Mouse (Mus musculus) intestine, embryonic 16.5 days (tissue): ENCODE data around the gene Tctex1d4. TPM values are rescaled to one million over a fixed set of nuclear protein-coding genes. Genes with fewer than 3 reads are reported as not detected.

Experiments
- ATAC-seq: fragments of 200-750 bp; cut with Nextera tagmentation; 2 replicates; pipeline ENCODE4 v1.8.0; 2017; ENCODE audit warnings: moderate TSS enrichment, moderate library complexity
- H3K27ac ChIP-seq: fragments of 300-500 bp; sonication (generic); 2 replicates; pipeline ENCODE4 v1.5.1; 2014; ENCODE audit warnings: mild to moderate bottlenecking, low read length
- H3K27me3 ChIP-seq: fragments of 300-500 bp; sonication (generic); replicated peaks from 2 replicates; pipeline ENCODE4 v1.6.1; 2014; ENCODE audit warnings: low read length, control low read depth, mixed read lengths; ENCODE audit not compliant: control insufficient read depth, insufficient read depth
- H3K36me3 ChIP-seq: fragments of 300-500 bp; sonication (generic); 2 replicates; pipeline ENCODE4 v1.6.1; 2014; ENCODE audit warnings: low read length, control low read depth; ENCODE audit not compliant: control insufficient read depth, insufficient read depth
- H3K4me1 ChIP-seq: fragments of 300-500 bp; sonication (generic); 2 replicates; pipeline ENCODE4 v1.6.1; 2014; ENCODE audit warnings: low read length, control low read depth, mixed read lengths; ENCODE audit not compliant: control insufficient read depth, insufficient read depth
- H3K4me2 ChIP-seq: fragments of 300-500 bp; sonication (generic); 2 replicates; pipeline ENCODE4 v1.6.1; 2014; ENCODE audit warnings: low read depth, low read length, control low read depth
- H3K4me3 ChIP-seq: fragments of 300-500 bp; sonication (generic); 2 replicates; pipeline ENCODE4 v1.5.1; 2014; ENCODE audit warnings: mild to moderate bottlenecking, low read length
- H3K9ac ChIP-seq: fragments of 300-500 bp; sonication (generic); 2 replicates; pipeline ENCODE4 v1.6.1; 2014; ENCODE audit warnings: low read depth, low read length
- H3K9me3 ChIP-seq: fragments of 300-500 bp; sonication (generic); 2 replicates; pipeline ENCODE4 v1.6.1; 2016; ENCODE audit warnings: low read length, control low read depth; ENCODE audit not compliant: control insufficient read depth
- WGBS: fragments of 180-500 bp; shearing (Covaris S2); extraction: QIAGEN DNeasy Blood & Tissue Kit; methylation state at CpG from one replicate; pipeline ENCODE4 v1.1.7; 2014; 5-methylcytosine and 5-hydroxymethylcytosine counted together
- polyA plus RNA-seq: library from polyadenylated mRNA; unstranded; fragments of >200 nt; fragmentation: Nextera tagmentation; extraction: Ambion mirVana; gene quantifications from 2 replicates; pipeline ENCODE4 v1.2.1, GENCODE M21; 2015

Tctex1d4 gene
- polyA plus RNA-seq = not detected in 2 replicates

DNA sequence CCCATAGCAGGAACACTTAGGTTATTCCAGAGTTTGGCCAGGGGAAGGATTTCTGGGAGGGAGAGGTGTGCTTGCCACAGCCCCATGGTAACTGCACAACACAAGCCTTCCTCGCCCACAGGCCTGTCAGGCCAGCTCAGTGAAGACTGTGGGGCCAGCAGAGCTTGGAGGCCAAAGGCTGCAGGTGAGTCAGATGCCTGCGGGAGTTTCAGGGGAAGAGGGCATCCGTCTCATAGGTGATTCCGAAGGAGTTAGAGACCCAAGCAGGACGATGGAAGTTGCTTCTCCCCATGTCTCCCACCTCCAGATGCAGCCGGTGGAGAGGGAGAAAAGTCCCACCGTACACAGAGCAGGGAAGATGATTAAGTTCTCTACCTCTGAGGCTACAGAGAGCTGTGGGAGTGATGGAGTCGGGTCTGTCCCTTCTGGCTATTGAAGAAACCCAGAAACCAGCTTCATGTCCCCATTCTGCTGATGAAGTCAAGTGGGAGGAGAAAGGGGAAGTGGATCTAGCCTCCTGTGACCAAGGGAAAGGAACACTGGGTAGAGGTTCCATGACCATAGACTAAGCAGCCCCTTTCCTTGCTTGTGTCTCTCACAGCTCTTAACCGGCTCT, at the start of gene Tctex1d4:
Gene Tctex1d4 (plus strand): TSS at position 120 of the 616 bp plus-strand sequence.
- ATAC-seq = peak; percentile 24; the same call in 1 of the 2 replicates
- WGBS = 72% methylated on average over 9 of the region's 9 CpGs

DNA sequence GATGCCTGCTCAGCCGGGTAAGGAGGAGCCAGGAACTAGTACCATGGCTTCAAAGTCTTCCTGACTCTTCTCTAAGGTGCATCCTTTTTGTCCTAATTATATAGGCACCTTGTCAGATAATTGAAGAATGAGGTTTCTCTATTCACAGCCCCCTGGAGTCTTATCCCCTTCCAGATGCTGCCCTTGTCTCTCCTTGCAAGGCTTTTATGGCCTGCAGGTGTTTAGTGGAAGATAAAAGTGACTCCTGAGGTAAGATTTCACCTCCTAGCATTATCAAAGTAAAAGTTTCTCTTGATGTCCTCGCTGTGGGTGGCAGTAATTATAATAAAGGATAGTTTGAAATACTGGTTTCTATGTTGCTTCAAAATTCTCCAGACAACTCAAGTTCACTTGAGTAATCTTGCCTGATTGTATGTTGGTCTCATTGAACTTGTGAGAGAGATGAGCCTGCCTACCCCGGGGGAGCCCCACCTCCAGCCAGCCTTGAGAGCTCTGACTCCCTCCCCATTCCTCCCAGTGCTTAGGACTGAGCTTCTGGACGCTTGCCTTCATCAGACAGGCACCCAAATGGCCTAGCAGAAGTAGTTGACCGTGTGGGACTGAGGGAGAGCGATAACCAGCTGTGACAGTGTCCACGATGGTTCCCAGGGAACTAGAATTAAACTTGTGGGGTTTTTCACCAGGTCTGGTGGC, 38.5 kb upstream of the Tctex1d4 start:
- H3K36me3 ChIP-seq = no peaks in the 10 kb centered on the region
- no peaks in the 10 kb centered on the region for H3K27me3 ChIP-seq
- no peak overlapping the region for H3K4me3 ChIP-seq
- no peak overlapping the region for H3K9ac ChIP-seq
- no peak for ATAC-seq
- H3K4me2 ChIP-seq = no peak overlapping the region
- WGBS = 69% methylated on average over 7 of the region's 7 CpGs
- H3K9me3 ChIP-seq = no peaks in the 10 kb centered on the region
- no peak overlapping the region for H3K27ac ChIP-seq
- peaks cover 4% of the 10 kb centered on the region; the same call in 1 of the 2 replicates for H3K4me1 ChIP-seq

More for the DNA sequence above, at the start of gene Tctex1d4:
- Histone ChIP-seq H3K36me3 (peaks cover 11% of the 10 kb centered on the region), H3K4me1 (peaks cover 25% of the 10 kb centered on the region), H3K4me2 (peak within 1 kb of the TSS; percentile 32; the same call in 1 of the 2 replicates), H3K27me3 (no peaks in the 10 kb centered on the region), H3K4me3 (no peak within 1 kb of the TSS), H3K27ac (peak within 1 kb of the TSS; percentile 91), H3K9ac (peak within 1 kb of the TSS; percentile 12), H3K9me3 (no peaks in the 10 kb centered on the region)

DNA sequence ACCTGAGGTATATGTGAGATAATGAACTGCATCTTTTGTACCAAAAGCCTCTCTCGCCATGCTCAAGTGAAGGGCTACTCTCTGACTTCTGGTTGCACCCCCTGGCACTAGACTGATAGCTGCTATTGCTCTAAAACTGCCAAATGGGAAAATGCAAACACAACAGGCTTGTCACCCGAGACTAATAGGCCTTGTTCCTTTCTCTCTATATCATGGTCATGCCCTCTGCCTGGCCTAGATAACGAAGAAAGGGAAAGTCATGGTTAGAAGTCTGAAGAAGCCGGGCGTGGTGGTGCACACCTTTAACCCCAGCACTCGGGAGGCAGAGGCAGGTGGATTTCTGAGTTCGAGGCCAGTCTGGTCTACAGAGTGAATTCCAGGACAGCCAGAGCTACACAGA, 36.0 kb upstream of the Tctex1d4 start:
- Histone ChIP-seq H3K27ac (no peak overlapping the region), H3K4me1 (peaks cover 8% of the 10 kb centered on the region), H3K4me3 (no peak overlapping the region), H3K27me3 (no peaks in the 10 kb centered on the region), H3K36me3 (no peaks in the 10 kb centered on the region), H3K9me3 (no peaks in the 10 kb centered on the region), H3K4me2 (no peak overlapping the region), H3K9ac (no peak overlapping the region; the same call in 1 of the 2 replicates)
- WGBS = 68% methylated on average over 7 of the region's 7 CpGs
- ATAC-seq = no peak

DNA sequence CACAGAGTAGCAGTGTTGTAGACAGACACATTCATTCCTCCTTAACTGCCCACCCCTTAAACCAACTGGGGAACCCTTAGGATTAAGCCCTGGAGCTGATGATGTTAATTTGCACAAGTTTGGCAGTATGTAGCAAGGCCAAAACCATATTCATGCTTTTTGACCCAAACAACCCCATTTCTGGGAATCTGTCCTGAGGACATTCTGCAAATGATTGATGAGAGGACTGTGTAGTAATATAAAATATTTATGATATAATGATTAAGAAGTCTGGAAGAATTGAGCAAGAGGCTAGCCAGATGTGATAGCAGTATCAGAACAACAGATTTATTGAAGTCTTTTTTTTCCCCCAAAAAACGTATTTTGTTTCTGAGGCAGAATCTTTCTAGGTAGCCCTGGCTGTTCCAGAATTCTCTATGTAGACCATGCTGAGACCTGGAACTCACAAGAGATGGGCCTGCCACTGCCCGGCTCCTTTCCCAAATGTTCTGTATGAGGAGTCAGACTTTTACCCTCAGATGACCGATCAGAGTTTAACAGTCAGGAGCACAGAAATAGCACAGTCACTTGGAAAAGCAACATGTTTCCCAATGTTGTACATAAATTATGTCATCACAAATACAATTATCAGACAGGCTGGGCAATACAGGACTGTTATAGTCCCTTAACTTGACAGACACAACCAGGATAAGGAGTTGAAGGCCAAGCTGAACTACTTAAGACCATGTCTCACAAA, 31.8 kb upstream of the Tctex1d4 start:
- no peak overlapping the region for H3K4me2 ChIP-seq
- no peak overlapping the region for H3K9ac ChIP-seq
- H3K4me1 ChIP-seq = peaks cover 18% of the 10 kb centered on the region
- WGBS = 70% methylated on average over 3 of the region's 3 CpGs
- no peaks in the 10 kb centered on the region for H3K36me3 ChIP-seq
- H3K9me3 ChIP-seq = no peaks in the 10 kb centered on the region
- ATAC-seq = no peak
- H3K27me3 ChIP-seq = peaks cover 8% of the 10 kb centered on the region; the same call in 1 of the 2 replicates
- no peak overlapping the region for H3K4me3 ChIP-seq
- H3K27ac ChIP-seq = peak overlapping the region; percentile 45; the same call in 1 of the 2 replicates

DNA sequence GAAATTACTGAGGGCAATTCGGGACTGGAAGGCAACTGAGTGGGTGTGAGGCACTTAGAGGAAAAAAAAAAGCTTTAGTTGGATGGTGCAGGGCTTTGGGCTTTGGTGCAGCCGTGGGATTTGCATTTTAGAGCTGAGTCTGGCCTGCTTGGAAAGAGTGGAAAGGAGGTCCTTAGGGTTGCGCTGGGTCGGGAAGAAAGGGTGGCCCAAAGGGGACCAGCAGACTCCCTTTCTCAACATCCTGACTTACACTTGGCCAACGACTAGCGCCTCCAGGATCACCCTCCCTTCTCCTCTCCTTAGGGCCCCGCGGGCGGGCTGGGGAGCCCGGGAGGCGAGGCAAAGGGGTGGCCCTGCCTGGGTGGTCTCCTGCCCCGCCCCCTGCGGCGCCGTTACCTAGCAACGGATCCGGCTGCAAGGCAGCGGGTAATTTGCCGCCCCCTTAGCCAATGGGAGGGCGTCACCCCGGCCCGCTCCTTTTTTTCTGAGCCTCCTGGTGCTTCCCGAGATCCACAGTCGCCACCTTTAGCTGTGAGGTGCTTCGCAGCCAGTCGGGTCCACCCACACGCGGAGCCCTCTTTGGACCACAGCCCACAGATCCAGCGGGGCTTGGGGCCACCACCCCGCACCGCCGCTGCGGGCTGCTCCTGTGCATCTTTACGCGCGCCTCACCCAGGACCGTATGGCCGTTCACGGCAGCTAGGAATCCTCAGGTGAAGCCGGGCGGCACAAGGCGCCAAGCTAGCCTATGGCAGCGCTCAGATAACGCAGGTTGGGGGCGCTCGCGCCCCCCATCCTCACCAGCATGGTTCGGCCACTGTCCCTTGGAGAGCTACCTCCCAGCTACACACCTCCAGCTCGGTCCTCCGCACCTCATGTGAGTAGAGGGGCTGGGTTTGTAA, 30.8 kb upstream of the Tctex1d4 start, which contains the start of gene Ptch2:
Gene Ptch2 (plus strand): TSS at position 525 of the 902 bp plus-strand sequence.
- H3K36me3 ChIP-seq = no peaks in the 10 kb centered on the region
- no peaks in the 10 kb centered on the region for H3K9me3 ChIP-seq
- H3K27ac ChIP-seq = peak within 1 kb of the TSS; percentile 70
- H3K27me3 ChIP-seq = peaks cover 8% of the 10 kb centered on the region; the same call in 1 of the 2 replicates
- WGBS = under 1% methylated on average over 48 of the region's 50 CpGs
- H3K4me2 ChIP-seq = peak within 1 kb of the TSS; percentile 93
- H3K4me1 ChIP-seq = peaks cover 18% of the 10 kb centered on the region
- H3K4me3 ChIP-seq = peak within 1 kb of the TSS; percentile 71
- ATAC-seq = peak; percentile 79
- H3K9ac ChIP-seq = peak within 1 kb of the TSS; percentile 67

DNA sequence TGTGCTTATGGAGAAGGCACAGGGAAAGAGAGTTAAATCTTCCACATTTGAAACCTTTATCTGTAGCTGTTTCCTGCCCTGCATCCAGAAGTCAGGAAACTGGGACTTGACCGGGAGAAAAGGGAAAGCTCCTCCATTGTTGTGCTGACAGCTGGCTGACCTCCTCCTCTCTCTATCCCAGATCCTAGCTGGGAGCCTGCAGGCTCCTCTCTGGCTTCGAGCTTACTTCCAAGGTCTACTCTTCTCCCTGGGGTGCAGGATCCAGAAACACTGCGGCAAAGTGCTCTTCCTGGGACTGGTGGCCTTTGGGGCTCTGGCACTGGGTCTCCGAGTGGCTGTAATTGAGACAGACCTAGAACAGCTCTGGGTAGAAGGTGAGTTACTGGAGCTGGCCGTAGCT, 29.9 kb upstream of the Tctex1d4 start:
- Histone ChIP-seq H3K4me3 (peak overlapping the region; percentile 71), H3K27ac (peak overlapping the region; percentile 70), H3K27me3 (peaks cover 8% of the 10 kb centered on the region; the same call in 1 of the 2 replicates), H3K36me3 (no peaks in the 10 kb centered on the region), H3K9ac (peak overlapping the region; percentile 67), H3K9me3 (no peaks in the 10 kb centered on the region), H3K4me2 (peak overlapping the region; percentile 93), H3K4me1 (peaks cover 18% of the 10 kb centered on the region)
- WGBS = 18% methylated on average over 5 of the region's 5 CpGs
- no peak for ATAC-seq

DNA sequence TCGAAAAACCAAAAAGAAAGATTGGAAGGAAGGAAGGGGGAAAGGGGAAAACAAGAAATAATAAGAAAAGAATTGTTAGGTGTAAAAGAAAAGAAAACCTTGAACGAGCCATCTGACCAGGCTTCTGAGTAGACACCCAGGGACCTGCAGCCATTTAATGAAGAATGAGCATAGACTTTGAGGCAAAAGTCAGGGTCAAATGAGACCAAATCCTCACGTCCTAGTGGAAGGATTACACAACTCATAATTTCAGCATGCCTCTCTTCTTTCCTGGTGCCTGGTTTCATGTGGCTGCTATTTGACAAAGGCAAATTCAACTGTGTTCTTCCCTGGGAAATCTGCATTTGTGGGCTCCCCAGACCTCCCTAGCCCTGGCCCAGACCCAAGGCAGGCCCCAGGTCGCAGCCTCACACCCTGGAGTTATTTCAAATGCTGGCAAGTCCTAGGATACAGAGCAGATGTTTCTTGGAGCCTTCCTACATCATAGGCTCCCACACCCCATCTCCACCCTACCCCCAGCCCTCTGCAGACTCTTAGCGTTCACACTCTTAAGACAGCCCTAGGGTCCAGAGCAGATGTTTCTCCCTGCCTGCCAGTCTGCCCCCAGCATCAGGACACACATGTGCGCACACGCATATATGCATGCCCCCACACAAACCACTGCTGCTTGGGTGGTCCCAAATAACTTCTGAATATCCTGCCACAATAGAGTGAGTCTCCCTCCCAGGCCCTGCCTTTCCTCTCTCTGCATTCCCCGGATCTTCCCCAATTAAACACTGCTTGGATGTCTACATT, 28.4 kb upstream of the Tctex1d4 start:
- Histone ChIP-seq H3K4me1 (peaks cover 18% of the 10 kb centered on the region), H3K4me2 (peak overlapping the region; percentile 35), H3K27ac (peak overlapping the region; percentile 46), H3K9me3 (no peaks in the 10 kb centered on the region), H3K9ac (no peak overlapping the region), H3K36me3 (no peaks in the 10 kb centered on the region), H3K4me3 (no peak overlapping the region), H3K27me3 (peaks cover 8% of the 10 kb centered on the region; the same call in 1 of the 2 replicates)
- WGBS = 50% methylated on average over 8 of the region's 8 CpGs
- peak; percentile 30 for ATAC-seq

DNA sequence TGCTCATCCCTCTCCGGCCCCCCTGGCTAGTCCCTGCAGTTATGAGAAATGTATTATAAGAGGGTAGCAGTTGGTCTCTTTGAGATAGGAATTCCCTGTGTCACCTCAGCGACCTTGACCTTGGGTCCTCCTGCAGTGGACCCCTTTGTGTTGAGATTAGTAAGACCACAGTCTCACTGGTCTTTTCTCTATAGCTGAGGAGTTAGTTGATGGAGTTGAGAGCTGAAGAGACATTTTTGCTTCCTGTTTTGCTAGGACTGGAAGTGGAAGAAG, 27.9 kb upstream of the Tctex1d4 start:
- no peak for ATAC-seq
- H3K4me2 ChIP-seq = 0 out of 2 replicates have a peak overlapping the region, but pooled peaks have one; percentile 20
- peak overlapping the region; percentile 46 for H3K27ac ChIP-seq
- peaks cover 18% of the 10 kb centered on the region for H3K4me1 ChIP-seq
- 58% methylated on average over 2 of the region's 2 CpGs for WGBS
- peaks cover 8% of the 10 kb centered on the region; the same call in 1 of the 2 replicates for H3K27me3 ChIP-seq
- no peaks in the 10 kb centered on the region for H3K9me3 ChIP-seq
- H3K4me3 ChIP-seq = no peak overlapping the region
- H3K9ac ChIP-seq = no peak overlapping the region
- no peaks in the 10 kb centered on the region for H3K36me3 ChIP-seq
